Mouse (Mus musculus): Measurements from ENCODE around the gene Slc35f4.
"Not testable (repeated sequence)": the region's sequence is repeated elsewhere in the genome, so short reads cannot be mapped to it uniquely, and the experiment has no call there.

Gene Slc35f4

DNA sequence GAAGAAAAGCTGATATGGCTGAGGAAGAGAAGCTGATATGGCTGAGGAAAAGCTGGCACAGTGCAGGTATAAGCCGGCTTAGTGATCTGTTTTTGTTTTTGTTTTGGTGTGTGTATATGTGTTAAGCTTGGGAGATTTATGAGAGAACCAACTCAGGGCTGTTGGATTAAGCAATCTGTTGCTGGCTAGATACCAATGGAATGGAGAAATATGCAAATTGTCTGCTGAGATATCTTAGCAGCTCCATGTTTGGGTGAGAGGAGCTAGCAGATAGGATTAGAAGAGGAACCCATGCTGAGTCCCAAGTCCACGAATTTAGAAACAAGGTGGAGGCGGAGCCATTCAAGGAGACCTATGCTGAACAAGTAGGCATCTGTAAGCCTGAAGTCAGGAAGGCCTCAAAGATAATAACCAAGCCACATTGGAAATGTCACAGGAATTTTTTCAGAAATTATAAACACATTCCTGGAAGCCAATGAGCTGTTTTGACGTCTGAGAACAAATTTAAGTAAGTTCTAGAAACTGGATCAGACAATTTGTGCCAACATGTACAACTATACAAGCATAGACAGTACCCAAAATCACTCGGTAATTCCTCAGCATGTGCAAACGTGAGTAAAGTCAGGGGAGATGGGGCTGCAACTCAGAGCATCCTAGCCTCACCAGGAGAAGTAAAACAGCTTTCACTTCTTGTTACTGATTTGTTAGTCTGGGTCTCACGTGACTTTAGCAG lies 177.5 kb downstream of the Slc35f4 start:
- DNase-seq (ENCODE audit: low read depth) = no peak

DNA sequence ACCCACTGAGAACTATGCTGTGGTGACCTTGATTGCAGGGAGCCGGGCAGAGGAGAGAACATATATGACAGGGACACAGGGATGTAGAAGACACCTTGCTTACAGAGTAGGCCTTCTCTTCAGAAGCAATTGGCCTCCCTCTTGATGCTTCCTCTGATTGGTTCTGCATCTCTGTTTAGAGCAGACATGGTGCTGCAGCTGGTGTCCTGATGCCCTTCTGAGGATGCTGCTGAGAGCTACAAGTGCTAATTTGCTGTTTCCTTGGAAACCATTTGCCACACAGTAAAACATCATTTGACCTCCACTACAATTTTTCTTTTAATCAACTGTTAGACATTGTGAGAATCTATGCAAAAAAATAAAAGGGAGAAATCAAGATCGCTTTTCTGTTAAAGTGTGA lies 180.0 kb downstream of the Slc35f4 start:
- no peak for DNase-seq (ENCODE audit: low read depth)

DNA sequence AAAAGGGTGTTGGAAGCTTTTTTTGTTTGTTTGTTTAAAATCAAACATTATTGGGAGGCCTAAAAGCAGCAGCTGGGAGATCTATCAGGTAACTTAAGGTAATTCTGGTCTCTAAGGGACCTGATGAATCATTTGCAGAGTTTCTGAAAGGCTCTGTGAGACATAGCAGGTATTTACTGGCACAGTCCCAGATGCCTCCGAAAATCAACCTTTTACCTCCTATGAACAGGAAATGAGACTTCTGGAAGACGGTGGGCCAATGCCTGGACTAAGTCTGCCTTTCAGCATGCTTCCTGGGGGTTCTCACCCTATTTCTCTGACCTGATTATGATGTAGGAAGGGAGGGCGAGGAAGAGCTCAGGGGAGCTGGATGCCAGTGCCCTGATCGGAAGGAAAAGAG lies 188.8 kb downstream of the Slc35f4 start:
- no peak for DNase-seq (ENCODE audit: low read depth)

DNA sequence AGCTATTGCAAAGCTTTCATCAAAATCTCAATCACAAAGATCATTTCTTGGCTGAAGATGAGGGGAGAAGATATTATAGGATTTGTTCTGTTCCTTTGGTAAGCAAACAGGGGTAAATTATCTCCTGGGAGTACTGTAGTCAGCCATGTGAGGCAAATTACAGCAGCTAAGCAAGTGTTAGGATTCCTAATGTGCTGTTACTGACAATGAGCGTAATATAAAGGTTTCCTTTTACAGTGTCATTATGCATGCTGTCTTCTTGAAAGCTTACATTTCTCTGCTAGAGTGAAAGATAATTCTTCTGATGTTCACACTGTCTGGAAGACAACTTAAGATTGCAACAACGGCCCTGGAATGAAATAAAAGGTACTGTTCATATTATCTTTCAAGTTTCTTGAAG lies 192.0 kb downstream of the Slc35f4 start:
- no peak for DNase-seq (ENCODE audit: low read depth)

DNA sequence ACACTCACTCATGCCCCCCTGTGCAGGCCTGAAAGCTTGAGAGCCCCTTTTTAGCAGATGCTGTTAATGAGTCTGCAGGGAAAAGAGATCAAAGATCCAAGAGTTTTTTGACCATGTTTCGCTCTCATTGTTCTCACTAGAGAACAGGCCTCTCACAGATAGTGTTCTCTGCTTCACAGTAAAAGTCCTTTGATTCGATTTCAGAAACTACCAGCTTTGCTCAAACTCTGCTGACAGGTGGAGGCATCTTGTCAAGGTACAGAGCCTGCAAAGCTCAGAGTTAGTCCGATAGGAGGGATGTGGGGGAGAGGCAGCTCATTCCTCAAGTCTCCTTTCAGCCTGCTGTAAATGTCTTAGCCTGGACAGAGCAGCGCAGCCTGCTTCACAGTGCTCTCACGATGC lies 209.4 kb downstream of the Slc35f4 start:
- no peak for DNase-seq (ENCODE audit: low read depth)

DNA sequence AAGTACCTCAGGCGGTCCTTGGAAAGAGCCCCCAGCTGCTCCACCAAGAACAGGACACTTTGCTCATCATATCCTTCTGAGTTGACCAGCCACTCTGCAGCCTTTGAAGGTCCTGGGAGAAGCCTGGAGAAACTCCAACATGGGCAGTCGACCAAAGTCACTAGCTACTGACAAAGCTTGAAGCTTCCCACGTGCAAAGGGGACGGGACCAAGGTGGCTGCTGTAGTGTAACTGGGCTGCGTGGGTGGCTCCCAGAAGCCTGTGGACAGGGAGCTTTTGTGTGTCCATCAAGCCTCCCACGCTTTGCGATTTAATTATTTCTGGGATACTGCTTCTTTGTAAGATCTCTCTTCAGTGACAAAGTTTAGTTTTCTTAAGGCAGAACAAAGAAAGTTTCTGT lies 211.9 kb downstream of the Slc35f4 start:
- DNase-seq (ENCODE audit: low read depth) = no peak

DNA sequence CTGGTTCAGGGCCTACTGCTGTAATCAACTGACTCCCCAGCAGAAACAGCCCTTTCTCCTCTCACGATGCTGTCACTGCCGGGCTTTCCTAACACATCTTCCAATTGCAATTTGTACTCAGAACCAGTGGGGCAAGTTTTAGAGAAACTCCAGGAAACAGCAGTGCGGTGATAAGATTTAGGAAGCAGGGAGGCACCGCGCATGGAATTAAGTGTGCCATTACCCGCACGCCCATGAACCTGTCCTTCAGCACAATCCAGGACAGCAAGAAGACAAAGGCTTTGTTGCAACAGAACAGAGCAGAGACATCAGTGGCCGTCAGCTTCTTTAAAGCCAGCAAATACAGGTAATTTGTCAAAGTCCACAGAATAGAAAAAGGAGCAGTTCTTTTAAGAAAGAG lies 212.5 kb downstream of the Slc35f4 start:
- no peak for DNase-seq (ENCODE audit: low read depth)

DNA sequence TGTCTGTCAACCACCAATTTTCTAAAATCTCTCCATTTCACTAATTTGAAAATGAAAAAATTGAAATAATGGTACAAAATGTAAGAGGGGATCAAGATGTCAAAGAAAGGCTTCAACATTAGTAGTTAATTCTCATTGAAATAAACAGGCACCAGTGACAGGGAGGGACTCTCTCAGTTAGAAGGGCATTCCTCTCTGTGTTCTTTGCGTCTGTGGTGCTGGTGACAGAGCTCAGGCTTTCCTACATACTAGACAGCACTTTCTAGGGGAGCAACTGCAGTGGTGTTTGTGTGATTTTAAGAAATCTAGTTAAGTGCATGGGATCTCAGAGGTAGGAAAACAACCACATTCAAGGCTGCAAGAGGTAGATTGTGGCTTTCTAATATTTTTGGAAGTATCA lies 214.3 kb downstream of the Slc35f4 start:
- DNase-seq (ENCODE audit: low read depth) = no peak

DNA sequence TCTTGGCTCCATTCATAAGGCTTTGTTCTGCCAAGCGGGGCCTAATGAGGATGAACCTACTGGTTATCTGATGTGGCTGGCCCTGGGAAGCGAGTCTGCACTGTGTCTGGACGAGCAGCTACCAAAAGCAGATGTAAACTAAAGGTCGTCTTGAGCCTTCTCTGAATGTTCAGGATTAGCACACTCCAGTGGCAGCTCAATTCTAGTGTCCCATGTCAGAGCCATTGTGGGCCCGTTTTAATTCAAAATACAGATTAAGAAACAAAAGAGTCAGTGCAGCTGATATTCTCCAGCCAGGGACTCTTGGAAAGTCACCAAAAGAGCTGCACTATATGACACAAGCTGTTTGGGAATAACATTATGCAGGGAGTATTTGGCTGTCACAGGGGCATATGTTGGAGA lies 214.8 kb downstream of the Slc35f4 start:
- DNase-seq (ENCODE audit: low read depth) = no peak

DNA sequence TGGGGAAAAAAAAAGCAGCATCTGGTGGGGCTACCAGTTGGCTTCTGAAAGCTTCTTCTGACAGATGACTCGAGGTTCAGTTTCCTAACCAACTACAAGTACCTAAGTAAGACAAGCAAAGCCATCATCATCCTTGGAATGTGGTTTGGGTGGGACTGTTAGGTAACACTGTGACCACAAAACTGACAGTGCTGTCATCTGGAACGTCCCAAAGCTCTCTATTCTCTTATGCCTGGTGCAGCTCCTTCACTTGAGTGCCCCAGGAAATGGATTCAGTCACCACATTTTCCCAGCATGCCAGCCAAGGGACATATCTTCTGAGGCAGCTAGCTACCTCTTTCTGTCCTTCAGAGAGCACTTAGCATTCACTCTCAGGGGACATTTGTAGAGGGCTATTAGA lies 216.2 kb downstream of the Slc35f4 start:
- no peak for DNase-seq (ENCODE audit: low read depth)

DNA sequence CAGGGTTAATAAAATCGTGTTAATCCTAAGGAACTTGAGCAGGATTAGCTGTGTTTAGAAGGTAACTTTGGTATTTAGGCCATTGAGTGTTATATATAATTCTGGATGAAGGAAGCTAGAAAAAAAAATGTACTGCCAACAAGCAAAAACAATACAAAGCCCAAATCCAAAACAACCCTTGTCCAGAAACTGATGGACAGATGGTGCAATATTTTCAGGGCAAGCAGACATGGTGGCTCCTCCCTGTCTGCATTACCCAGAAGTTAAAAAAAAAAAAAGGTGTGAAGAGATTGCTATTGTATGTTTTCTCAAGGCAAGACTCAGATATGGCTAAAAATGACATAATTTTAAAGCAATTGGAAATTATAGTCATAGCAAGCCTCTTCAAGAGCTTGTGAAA lies 217.3 kb downstream of the Slc35f4 start:
- no peak for DNase-seq (ENCODE audit: low read depth)

DNA sequence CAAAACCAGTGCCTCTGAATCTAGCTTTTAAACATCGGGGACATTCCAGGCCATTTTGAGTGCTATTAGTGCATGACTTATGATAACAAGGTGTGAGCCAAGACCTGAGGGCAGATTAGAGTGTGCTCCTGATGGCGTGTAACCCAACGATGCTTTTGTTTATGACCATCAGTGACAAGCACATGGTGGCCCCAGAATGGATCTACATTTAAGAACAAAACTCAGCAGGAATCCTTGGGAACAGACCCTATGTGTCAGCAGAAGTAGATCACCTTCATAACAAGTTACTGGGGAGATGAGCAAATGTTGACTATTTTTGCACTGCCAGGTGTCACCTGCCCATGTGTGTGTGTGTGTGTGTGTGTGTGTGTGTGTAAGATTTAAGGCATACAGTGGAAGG lies 218.0 kb downstream of the Slc35f4 start:
- DNase-seq (ENCODE audit: low read depth) = no peak

DNA sequence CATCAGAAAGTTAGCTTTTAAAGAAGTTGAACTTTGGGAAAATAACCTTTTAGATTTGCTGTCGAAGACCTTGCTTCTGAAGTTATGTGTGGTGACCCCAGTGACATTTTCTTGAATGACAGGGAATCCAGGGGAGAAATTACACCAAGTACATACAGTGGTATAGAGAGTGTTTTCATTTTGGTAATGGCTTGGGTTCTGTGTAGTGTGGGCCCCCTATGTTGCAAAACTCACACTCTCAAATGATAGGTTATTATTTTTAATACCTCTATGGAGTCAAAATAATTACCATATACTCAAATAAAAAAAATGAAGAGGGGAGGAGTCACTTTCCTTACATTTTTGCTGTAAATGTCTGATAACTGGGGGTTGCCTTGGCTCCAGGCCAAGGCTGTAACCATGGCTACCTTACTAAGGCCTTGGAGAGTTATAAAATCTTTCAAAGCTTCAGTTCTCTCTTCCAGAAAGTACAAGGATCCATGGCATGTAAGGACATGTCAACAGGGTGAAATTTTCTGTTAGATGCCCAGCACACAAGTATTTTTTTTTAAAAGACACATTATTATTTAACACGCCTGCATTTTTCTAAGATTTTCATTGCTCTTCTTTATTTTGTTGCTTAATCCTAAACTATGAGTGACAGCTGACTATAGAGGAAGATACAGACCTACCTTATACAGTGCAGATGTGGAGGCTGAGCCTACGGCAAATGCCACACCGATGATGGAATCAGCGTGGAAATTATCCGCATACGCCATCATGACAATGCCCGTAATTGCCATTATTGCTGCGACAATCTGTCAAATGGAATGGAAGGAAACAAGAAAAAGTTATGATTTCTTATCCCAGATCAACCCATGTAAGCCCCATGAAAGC lies 220.1 kb downstream of the Slc35f4 start:
- no peak for DNase-seq (ENCODE audit: low read depth)

DNA sequence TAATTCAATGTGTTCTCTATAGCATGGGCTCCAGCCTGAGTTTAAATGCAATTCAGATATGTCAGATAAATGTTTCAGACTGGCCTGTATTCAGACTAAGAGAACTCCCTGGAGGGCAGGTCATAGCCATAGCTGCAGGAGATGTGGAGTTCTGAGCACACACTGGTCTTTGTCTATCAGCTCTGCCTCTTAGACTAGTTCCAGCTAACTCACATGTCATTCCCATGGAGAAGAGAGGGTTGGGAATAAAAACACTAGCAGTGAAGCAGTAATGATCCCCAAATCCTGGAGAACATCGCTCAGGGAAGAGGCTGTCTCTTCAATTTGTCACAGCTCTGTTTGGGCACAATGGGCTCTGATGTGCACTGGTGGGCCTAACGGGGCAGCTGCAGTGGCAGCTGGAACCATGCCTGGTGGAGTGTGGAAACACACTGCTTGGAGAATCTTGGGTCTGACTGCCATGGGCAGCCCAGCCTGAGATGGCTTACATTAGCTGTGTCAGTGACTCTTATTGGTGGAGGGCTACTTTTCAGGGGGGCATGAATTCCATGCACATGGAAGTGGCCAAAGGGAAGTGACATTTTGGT lies 223.5 kb downstream of the Slc35f4 start:
- DNase-seq (ENCODE audit: low read depth) = no peak

DNA sequence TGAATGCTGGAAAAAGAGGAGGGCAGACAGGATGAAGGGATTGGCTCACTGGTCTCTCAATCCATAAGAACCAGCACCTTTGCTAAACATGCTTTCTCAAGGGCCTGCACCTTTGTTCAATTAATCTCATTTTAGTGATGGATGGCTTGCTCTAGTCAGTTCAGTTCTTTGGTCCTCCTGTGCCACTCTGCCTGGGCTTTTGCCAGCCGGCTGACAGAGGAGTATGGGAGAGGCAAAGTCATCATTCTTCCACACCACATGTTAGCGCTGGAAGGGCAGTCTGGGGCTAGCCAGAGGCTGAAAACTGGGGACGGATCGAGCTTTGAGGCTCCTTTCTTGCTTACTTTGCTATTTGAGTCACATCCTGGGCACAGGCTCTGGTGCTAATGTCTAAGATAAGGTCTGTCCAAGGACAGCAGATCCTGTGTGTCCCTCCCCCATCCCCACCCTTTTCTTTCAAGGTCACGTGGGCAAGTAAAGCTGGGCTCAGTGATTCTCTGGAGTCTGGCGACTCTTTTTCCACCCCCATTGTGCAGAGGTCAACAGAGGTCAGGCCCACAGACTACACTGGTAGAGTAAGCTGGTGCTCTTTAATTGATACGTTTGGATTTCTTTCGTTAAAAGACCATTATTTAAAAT lies 224.7 kb downstream of the Slc35f4 start:
- DNase-seq (ENCODE audit: low read depth) = no peak

DNA sequence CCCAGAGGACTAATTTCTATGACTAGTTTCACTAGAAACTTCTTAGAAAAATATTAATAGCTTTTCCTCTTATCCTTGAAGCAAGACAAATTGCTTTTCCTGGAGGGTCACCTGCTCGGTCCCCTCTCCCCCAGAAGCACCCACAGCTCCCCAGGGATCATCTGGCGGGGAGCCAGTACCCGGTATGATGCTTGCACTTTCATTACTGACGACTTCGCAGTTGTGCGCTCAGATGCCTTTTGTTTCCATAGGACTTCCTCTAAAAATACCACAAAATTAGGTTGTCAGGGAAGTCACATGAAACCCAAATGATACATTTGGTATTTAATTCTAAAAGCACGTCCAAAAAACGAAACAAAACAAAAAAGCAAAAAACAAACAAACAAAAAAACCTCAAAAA lies 225.5 kb downstream of the Slc35f4 start:
- DNase-seq (ENCODE audit: low read depth) = no peak

DNA sequence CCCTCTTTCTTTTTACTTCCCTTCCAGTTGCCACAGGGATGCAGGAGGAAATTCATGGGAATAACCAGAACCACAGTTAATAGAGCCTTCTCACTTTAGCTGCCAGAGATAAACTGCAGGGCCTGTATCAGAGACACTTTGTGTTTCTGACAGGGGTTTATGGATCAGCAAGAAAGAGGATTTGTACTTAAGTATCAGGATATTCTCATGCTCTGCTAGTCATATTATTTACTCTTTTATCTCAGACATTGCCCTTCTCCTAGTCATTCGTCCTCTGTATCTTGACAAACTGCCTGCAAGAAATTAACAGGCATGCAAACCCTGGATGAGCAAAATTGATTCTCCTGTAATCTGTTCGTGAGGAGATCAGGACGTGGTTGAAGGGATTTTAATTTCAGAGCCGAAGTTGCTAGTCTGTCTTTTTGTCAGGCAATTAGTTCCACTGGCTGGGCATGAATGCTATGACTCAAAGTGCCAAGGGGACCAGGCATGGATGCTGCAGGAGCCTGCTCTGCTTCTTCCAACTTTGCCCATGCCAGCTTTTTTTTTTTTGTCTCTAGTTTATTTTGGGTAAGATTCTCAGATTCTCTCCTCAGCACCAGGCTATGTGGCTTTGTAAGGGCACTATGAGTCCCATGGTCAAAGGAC lies 231.9 kb downstream of the Slc35f4 start:
- no peak for DNase-seq (ENCODE audit: low read depth)

DNA sequence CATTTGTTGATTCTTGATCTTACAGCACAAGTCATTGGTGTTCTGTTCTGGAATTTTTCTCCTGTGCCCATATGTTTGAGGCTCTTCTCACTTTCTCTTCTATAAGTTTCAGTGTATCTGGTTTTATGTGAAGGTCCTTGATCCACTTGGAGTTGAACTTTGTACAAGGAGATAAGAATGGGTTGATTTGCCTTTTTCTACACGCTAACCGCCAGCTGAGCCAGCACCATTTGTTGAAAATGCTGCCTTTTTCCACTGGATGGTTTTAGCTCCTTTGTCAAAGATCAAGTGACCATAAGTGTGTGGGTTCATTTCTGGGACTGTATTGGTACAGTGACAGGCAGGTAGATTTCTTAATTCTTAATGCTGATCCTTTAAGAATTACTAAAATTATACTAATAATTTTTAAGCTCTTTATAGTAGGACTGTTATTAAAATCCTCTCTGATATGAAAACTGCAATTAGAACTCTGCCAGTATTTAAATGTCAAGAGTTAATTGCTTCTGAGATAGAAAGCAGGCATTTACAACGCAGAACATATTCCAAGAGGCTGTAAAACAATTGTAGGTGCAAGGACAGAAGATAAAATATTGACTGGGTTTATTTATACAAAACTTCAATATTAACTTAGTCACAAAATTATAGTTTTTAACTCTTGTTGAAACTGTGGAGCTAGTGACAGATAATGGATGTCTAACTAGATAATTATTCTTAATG lies 235.7 kb downstream of the Slc35f4 start:
- no peak for DNase-seq (ENCODE audit: low read depth)

DNA sequence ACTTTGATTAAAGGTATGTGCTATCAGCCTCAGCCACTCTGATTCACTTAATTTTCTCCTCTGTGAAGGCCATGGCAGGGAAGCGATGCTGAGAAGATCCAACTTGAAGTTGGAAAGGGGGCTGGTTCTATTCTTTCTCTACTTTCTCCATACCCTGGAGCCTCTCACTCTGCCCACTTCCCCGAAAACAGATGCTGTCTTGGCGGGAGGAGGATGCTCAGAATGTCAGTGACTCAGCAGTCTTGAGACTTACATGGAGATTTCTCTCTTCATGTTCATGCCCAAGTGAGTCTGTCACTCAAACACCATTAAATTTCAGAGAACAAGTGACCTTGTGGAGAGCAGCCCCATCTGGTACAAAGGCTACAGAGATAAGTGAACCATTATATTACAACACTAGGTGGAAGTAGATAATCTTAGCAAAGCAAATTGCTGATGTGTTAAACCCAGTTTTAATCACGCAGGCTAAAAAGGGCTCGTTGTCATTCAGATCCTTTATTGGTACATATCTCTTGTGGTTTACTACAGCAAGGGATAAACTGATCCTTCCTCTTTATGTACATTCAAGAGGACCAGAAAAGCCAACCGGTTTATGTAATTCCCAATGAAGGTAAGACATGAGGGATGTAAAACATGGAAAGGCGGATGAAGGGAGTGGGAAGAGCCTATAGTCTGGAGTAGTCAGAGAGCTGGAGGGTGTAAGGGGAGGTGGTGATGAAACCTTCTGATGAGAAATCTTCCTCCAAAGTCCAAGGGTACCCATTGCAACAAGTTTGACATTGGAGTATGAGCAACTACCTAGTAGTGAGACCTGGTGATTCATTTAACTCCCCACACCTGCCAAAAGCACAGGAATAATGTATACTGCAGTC lies 241.8 kb downstream of the Slc35f4 start:
- DNase-seq (ENCODE audit: low read depth) = no peak

DNA sequence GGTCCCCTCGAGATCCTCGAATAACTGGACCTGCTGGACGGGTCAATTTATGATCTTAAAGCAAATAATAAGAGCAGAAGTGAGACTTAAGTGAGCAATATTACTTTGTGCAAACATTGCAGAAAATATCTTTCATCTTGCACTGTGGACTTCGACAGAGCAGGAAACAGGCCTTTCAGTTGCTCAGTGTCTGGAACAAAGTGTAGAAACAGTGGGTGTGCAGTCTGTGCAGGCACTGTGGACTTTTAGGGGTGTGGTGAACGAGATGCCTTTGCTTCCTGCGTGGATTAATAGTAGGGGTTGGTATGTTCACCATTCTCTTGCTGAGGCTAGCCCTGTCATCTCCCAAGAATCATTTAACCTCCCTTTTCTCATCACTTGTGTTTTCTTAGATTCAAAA lies 247.0 kb downstream of the Slc35f4 start:
- DNase-seq (ENCODE audit: low read depth) = no peak

DNA sequence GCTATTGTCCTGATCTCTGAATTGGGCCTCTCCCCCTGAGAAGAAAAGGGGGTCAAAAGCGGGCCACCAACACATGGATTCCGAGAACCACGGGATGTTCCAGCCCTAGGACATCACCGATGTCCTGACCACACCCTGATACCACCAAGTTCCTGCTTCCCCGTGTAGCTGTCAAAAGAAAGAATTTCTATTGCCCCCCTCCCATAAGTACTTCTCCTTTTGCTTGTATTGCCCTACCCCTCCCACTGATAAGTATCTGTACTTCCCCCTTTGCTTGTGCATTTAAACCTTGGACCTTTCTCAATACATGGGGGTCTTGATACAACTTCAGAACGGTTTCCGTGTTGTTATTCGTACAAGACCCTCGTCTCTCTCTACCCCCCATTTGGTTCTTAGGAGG lies 247.4 kb downstream of the Slc35f4 start:
- not testable (repeated sequence) for DNase-seq (ENCODE audit: low read depth)
